Mouse (Mus musculus): ENCODE results near the gene Akap6. TPM values are rescaled to one million over a fixed set of nuclear protein-coding genes. Genes with fewer than 3 reads are reported as not detected.

Gene Akap6
- polyA plus RNA-seq (2015; fragmentation: Nextera tagmentation; extraction: Ambion mirVana), result 23.6 and 26.1 TPM in 2 replicates

DNA sequence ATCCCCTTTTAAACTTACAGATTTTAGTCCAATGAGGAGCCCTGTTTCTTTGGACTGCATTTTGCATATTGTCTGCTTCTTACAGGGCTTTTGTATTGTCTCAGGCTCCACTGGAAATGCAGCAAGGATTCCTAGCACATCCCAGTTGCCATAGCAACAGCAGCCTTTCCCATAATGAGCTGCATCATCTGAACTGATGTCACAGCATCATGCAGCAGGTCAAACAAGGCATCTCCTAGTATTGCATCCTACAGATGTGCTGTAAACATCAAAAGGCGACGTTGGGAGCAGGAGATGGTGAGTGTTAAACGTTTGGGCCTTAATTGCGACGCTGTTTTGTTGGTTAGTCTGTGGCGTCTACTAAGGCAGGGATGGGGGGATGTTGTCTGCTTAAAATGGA is at the start of gene Akap6:
TSS of gene Akap6 (plus strand) at position 238 of the 400 bp plus-strand sequence.
- 4% methylated on average over 6 of the region's 6 CpGs for WGBS
- H3K4me2 ChIP-seq (ENCODE audit: low read length), result peak within 1 kb of the TSS; percentile 81
- H3K4me1 ChIP-seq (ENCODE audit: control insufficient read depth, insufficient read depth, low read length), result peaks cover 36% of the 10 kb centered on the region
- ATAC-seq, result peak; percentile 90
- peak within 1 kb of the TSS; percentile 80 for H3K9ac ChIP-seq (ENCODE audit: low read depth, low read length)
- peak within 1 kb of the TSS; percentile 93 for H3K27ac ChIP-seq (ENCODE audit: low read length)
- peak within 1 kb of the TSS; percentile 75 for H3K4me3 ChIP-seq (ENCODE audit: low read depth, low read length)
- no peaks in the 10 kb centered on the region for H3K36me3 ChIP-seq (ENCODE audit: control insufficient read depth, insufficient read depth, low read length)
- no peaks in the 10 kb centered on the region for H3K9me3 ChIP-seq (replicated peaks; ENCODE audit: control insufficient read depth, low read length, poor library complexity, severe bottlenecking)
- H3K27me3 ChIP-seq (ENCODE audit: control insufficient read depth, insufficient read depth, low read depth, low read length), result no peaks in the 10 kb centered on the region

DNA sequence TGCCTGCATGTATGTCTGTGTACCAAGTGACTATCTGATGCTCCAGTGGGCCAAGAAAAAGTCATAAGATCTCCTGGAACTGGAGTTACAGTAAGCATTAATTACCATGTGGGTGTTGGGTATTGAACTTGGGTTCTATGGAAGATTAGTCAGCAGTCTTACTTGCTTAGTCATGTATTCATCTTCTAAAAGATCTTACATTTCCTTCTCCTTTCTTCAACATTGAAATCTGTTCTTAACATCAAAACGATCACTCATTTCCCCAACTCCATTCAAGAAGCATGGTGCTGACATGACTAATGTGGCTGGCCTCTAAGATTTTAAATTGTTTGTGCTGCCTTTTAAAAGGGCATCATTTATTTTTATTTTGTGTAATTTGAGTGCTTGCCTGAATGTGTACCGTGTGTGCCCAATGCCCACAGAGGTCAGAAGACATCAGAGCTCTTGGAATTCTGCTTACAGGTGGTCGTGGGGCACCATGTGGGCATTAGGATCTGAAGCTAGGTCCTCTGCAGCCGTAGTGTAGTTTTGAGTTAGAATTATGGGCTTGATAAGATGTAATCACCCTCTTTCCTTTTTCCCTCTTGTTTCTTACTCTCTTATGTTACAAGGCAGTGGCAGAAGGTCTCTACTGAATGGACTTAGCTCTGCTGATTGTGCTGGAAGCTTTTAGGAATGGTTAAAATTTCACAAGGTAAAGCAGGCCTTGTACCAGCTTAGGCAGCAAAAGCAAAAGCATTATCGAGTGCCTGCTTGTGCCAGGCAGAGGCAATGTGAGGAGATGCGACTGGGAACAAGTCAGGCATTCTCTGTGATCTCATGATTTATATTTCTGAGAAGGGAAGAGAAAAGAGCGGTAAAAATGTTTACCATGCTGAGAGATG is 36.0 kb upstream of the Akap6 start:
- no peak overlapping the region for H3K4me2 ChIP-seq (ENCODE audit: low read length)
- no peaks in the 10 kb centered on the region for H3K27me3 ChIP-seq (ENCODE audit: control insufficient read depth, insufficient read depth, low read depth, low read length)
- H3K36me3 ChIP-seq (ENCODE audit: control insufficient read depth, insufficient read depth, low read length), result no peaks in the 10 kb centered on the region
- no peak overlapping the region for H3K9ac ChIP-seq (ENCODE audit: low read depth, low read length)
- no peaks in the 10 kb centered on the region for H3K9me3 ChIP-seq (replicated peaks; ENCODE audit: control insufficient read depth, low read length, poor library complexity, severe bottlenecking)
- no peaks in the 10 kb centered on the region for H3K4me1 ChIP-seq (ENCODE audit: control insufficient read depth, insufficient read depth, low read length)
- no peak for ATAC-seq
- no peak overlapping the region for H3K27ac ChIP-seq (ENCODE audit: low read length)
- H3K4me3 ChIP-seq (ENCODE audit: low read depth, low read length), result no peak overlapping the region
- 86% methylated on average over 7 of the region's 7 CpGs for WGBS

DNA sequence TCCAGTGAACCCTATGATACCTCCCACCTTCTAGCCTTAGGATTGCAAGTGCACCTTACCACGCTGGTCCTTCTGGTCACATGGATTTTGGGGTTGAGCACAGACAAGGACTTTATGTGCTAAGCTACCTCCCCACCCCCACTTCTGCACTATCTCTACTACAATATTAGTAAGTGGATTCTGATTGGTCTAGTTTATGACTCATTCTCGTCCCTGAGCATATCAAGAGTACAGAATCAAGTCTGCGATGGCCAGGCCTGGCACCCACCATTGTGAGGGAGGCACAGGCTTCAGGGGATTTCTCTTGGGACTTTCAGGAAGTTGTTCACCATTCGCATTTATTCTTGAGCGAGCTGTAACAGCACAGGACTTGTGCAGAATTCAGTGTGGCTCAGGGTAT is 34.2 kb upstream of the Akap6 start:
- H3K4me2 ChIP-seq (ENCODE audit: low read length), result no peak overlapping the region
- 84% methylated on average over 5 of the region's 5 CpGs for WGBS
- ATAC-seq, result no peak
- H3K9me3 ChIP-seq (replicated peaks; ENCODE audit: control insufficient read depth, low read length, poor library complexity, severe bottlenecking), result no peaks in the 10 kb centered on the region
- H3K4me3 ChIP-seq (ENCODE audit: low read depth, low read length), result no peak overlapping the region
- no peaks in the 10 kb centered on the region for H3K27me3 ChIP-seq (ENCODE audit: control insufficient read depth, insufficient read depth, low read depth, low read length)
- H3K27ac ChIP-seq (ENCODE audit: low read length), result no peak overlapping the region
- no peak overlapping the region for H3K9ac ChIP-seq (ENCODE audit: low read depth, low read length)
- H3K4me1 ChIP-seq (ENCODE audit: control insufficient read depth, insufficient read depth, low read length), result no peaks in the 10 kb centered on the region
- no peaks in the 10 kb centered on the region for H3K36me3 ChIP-seq (ENCODE audit: control insufficient read depth, insufficient read depth, low read length)

DNA sequence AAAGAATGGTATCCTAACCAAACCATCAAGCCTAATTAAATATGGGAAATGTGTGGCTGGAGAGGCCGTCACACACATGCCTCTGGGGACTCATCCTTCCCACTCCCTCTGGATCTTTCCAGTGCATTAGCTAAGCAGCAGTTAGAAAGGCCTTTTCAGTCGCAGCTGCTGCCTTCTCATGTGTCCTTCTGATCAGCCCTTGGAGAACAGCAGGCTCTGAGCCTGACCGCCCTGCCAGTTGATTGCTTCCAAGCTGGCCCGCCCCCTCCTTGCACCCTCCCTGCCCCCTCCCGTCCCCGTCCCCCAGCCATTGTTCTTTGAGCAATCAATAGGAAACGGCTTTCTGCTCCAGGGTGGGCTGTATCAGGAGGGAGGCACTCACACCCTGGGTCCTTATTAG is 27.7 kb upstream of the Akap6 start:
- 0 out of 2 replicates have a peak overlapping the region, but pooled peaks have one; percentile 7 for H3K9ac ChIP-seq (ENCODE audit: low read depth, low read length)
- 2% methylated on average over 7 of the region's 7 CpGs for WGBS
- H3K36me3 ChIP-seq (ENCODE audit: control insufficient read depth, insufficient read depth, low read length), result no peaks in the 10 kb centered on the region
- peak overlapping the region; percentile 26; the same call in 1 of the 2 replicates for H3K27ac ChIP-seq (ENCODE audit: low read length)
- peak; percentile 76 for ATAC-seq
- H3K4me1 ChIP-seq (ENCODE audit: control insufficient read depth, insufficient read depth, low read length), result peaks cover 7% of the 10 kb centered on the region; the same call in 1 of the 2 replicates
- no peaks in the 10 kb centered on the region for H3K27me3 ChIP-seq (ENCODE audit: control insufficient read depth, insufficient read depth, low read depth, low read length)
- H3K4me2 ChIP-seq (ENCODE audit: low read length), result no peak overlapping the region
- H3K9me3 ChIP-seq (replicated peaks; ENCODE audit: control insufficient read depth, low read length, poor library complexity, severe bottlenecking), result no peaks in the 10 kb centered on the region
- no peak overlapping the region for H3K4me3 ChIP-seq (ENCODE audit: low read depth, low read length)

DNA sequence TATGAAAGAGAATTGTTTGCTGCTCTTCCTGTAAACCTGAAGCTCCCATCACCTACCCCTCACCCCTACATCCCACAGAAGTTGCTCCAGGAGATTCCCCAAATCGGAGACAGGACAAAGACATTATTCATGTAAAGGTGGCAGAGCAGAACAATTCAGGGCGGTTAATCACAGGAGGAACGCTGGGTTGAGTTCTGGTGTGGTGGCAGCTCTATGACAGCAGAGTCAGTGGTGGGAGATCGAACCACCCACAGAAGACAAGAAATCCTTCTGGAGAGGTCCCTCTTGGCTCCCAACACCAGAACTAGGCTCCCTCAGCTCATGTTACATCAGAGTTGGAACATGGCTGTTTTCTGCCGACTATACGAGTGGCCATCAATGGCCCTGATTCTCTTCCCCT is 27.2 kb upstream of the Akap6 start:
- no peak overlapping the region for H3K4me2 ChIP-seq (ENCODE audit: low read length)
- WGBS, result 33% methylated on average over 6 of the region's 6 CpGs

DNA sequence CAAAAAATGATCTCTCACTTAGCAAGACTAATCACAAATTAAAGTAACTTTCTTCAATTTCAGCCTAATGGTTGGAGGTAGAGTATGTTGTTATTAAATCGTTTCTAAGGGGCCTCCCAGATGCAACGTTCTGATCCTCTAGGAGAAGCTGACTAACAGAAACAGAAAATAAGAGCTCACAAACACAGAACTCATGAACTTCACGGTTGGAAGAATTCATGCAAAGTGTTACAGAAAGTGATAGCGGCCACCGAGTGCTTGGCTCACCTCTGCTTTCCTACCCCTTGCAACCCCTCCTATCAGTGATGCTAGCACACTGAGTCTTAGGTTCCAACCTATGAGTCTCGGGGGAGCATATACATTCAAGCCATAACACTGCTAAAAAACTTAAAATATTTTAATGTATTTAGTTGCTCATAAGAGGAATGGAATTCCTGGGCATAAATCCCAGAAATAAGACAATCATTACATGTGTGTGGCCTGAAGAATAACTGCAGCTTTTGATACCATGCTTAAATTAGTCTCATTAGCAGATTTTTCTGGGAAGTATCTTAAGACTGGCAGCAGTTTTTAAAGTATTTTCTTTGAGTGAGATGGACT is 25.7 kb upstream of the Akap6 start:
- peaks cover 7% of the 10 kb centered on the region; the same call in 1 of the 2 replicates for H3K4me1 ChIP-seq (ENCODE audit: control insufficient read depth, insufficient read depth, low read length)
- no peak for ATAC-seq
- H3K4me2 ChIP-seq (ENCODE audit: low read length), result no peak overlapping the region
- no peak overlapping the region for H3K4me3 ChIP-seq (ENCODE audit: low read depth, low read length)
- H3K36me3 ChIP-seq (ENCODE audit: control insufficient read depth, insufficient read depth, low read length), result no peaks in the 10 kb centered on the region
- no peak overlapping the region for H3K27ac ChIP-seq (ENCODE audit: low read length)
- no peaks in the 10 kb centered on the region for H3K9me3 ChIP-seq (replicated peaks; ENCODE audit: control insufficient read depth, low read length, poor library complexity, severe bottlenecking)
- no peak overlapping the region for H3K9ac ChIP-seq (ENCODE audit: low read depth, low read length)
- no peaks in the 10 kb centered on the region for H3K27me3 ChIP-seq (ENCODE audit: control insufficient read depth, insufficient read depth, low read depth, low read length)
- WGBS, result 81% methylated on average over 6 of the region's 6 CpGs

More for the DNA sequence above, 27.2 kb upstream of the Akap6 start:
- no peaks in the 10 kb centered on the region for H3K9me3 ChIP-seq (replicated peaks; ENCODE audit: control insufficient read depth, low read length, poor library complexity, severe bottlenecking)
- H3K4me1 ChIP-seq (ENCODE audit: control insufficient read depth, insufficient read depth, low read length), result peaks cover 7% of the 10 kb centered on the region; the same call in 1 of the 2 replicates
- H3K9ac ChIP-seq (ENCODE audit: low read depth, low read length), result no peak overlapping the region
- H3K36me3 ChIP-seq (ENCODE audit: control insufficient read depth, insufficient read depth, low read length), result no peaks in the 10 kb centered on the region
- no peak overlapping the region for H3K4me3 ChIP-seq (ENCODE audit: low read depth, low read length)
- no peak for ATAC-seq
- no peaks in the 10 kb centered on the region for H3K27me3 ChIP-seq (ENCODE audit: control insufficient read depth, insufficient read depth, low read depth, low read length)
- no peak overlapping the region for H3K27ac ChIP-seq (ENCODE audit: low read length)

DNA sequence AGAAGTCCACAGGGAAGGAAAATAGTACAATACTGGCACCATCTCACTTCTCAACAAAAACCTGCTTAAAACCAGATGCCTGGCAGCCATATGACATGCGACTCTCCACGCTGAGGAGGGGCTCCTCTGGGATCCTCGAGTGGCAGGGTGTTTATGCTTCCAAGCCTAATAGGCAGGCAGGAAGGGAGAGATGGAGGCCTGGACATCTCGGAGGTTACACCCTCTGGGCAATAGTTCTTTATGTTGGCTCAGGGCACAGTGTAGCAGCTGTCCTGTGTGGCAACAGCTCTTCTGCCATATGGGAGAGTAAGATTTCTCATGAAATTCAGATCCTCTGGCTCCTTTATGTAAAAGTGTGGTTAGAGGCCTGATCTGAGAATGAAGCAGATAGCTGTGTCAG is 24.2 kb upstream of the Akap6 start:
- H3K4me3 ChIP-seq (ENCODE audit: low read depth, low read length), result no peak overlapping the region
- peaks cover 7% of the 10 kb centered on the region; the same call in 1 of the 2 replicates for H3K4me1 ChIP-seq (ENCODE audit: control insufficient read depth, insufficient read depth, low read length)
- no peak overlapping the region for H3K4me2 ChIP-seq (ENCODE audit: low read length)
- H3K27ac ChIP-seq (ENCODE audit: low read length), result no peak overlapping the region
- no peak overlapping the region for H3K9ac ChIP-seq (ENCODE audit: low read depth, low read length)
- 26% methylated on average over 4 of the region's 4 CpGs for WGBS
- no peaks in the 10 kb centered on the region for H3K27me3 ChIP-seq (ENCODE audit: control insufficient read depth, insufficient read depth, low read depth, low read length)
- no peaks in the 10 kb centered on the region for H3K36me3 ChIP-seq (ENCODE audit: control insufficient read depth, insufficient read depth, low read length)
- H3K9me3 ChIP-seq (replicated peaks; ENCODE audit: control insufficient read depth, low read length, poor library complexity, severe bottlenecking), result no peaks in the 10 kb centered on the region
- no peak for ATAC-seq

DNA sequence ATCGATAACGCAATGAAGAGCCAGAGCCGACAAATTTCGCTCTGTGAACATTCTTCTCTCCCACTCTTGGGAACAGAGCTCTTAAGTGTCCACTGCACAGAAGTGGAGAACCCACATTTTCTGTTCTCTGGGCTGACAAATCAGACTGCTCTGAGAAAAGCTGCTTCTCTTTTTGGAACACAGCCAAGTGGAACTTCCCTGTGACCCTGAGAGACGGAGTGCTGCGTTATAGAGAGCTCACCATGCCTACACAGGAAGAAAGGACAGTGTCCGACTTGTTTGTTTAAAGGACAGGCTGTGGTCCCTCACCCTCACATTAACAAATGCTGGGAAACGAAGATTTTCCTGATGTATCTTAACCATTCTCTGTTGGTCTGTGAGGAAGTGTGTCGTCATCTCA is 11.8 kb upstream of the Akap6 start:
- Histone ChIP-seq H3K36me3 (ENCODE audit: control insufficient read depth, insufficient read depth, low read length) (no peaks in the 10 kb centered on the region), H3K4me2 (ENCODE audit: low read length) (no peak overlapping the region), H3K27ac (ENCODE audit: low read length) (no peak overlapping the region), H3K27me3 (ENCODE audit: control insufficient read depth, insufficient read depth, low read depth, low read length) (no peaks in the 10 kb centered on the region), H3K4me3 (ENCODE audit: low read depth, low read length) (no peak overlapping the region), H3K9me3 (replicated peaks; ENCODE audit: control insufficient read depth, low read length, poor library complexity, severe bottlenecking) (no peaks in the 10 kb centered on the region), H3K9ac (ENCODE audit: low read depth, low read length) (no peak overlapping the region), H3K4me1 (ENCODE audit: control insufficient read depth, insufficient read depth, low read length) (no peaks in the 10 kb centered on the region)
- 56% methylated on average over 9 of the region's 9 CpGs for WGBS
- no peak for ATAC-seq

DNA sequence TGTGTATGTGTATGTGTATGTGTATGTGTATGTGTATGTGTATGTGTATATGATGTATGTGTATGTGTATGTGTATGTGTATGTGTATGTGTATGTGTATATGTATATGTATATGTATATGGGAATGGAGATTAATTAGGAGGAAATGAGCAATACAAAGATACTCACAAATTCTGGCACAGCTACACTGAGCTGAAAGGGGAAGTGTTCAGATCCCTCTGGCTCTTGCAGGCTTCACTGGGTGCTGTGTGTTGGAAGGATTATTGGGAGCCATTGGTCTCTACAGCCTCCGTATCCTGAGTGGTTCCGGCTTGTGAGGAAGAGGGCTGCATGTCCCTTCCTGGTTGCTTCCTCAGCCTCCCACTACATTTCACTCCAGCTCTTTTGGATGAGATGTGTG is 10.5 kb upstream of the Akap6 start:
- Histone ChIP-seq H3K27me3 (ENCODE audit: control insufficient read depth, insufficient read depth, low read depth, low read length) (no peaks in the 10 kb centered on the region), H3K9ac (ENCODE audit: low read depth, low read length) (no peak overlapping the region), H3K27ac (ENCODE audit: low read length) (no peak overlapping the region), H3K4me1 (ENCODE audit: control insufficient read depth, insufficient read depth, low read length) (no peaks in the 10 kb centered on the region), H3K4me3 (ENCODE audit: low read depth, low read length) (no peak overlapping the region), H3K9me3 (replicated peaks; ENCODE audit: control insufficient read depth, low read length, poor library complexity, severe bottlenecking) (no peaks in the 10 kb centered on the region), H3K36me3 (ENCODE audit: control insufficient read depth, insufficient read depth, low read length) (no peaks in the 10 kb centered on the region), H3K4me2 (ENCODE audit: low read length) (no peak overlapping the region)
- WGBS, result 95% methylated on average over 2 of the region's 2 CpGs
- ATAC-seq, result no peak
